Mouse (Mus musculus): ENCODE results near the gene Evi5l.

The Evi5l gene

DNA sequence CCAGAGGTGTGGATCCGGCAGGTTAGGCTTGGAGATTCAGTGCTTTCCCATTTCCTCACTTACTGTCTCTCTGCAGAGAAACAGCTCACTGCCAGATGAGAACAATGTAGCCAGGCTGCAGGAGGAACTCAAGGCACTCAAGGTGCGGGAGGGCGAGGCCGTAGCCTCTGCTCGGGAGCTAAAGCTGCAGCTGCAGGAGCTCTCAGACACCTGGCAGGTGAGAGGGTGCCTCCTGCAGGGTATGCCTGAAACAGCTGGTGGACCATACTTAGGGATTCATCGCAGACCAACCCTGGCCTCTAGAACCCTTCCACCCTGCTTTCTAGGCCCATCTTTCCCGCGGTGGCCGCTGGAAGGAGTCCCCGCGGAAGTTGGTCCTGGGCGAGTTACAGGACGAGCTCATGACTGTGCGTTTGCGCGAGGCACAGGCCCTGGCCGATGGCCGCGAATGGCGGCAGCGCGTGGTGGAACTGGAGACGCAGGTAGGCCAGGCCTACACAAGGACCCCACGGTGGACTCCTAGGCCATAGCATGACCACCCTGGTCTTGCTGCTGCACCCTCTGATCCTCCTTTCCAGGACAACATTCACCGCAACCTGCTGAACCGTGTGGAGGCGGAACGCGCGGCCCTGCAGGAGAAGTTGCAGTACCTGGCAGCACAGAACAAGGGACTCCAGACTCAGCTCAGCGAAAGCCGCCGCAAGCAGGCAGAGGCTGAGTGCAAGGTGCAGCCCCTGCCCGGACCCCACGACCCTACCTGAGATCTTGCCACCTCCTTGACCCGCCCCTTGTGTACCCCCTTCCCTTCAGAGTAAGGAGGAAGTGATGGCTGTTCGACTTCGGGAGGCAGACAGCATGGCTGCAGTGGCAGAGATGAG, 39.1 kb downstream of the Evi5l start:
- in situ Hi-C loops (cut with MboI, MseI), result no loop called here

DNA sequence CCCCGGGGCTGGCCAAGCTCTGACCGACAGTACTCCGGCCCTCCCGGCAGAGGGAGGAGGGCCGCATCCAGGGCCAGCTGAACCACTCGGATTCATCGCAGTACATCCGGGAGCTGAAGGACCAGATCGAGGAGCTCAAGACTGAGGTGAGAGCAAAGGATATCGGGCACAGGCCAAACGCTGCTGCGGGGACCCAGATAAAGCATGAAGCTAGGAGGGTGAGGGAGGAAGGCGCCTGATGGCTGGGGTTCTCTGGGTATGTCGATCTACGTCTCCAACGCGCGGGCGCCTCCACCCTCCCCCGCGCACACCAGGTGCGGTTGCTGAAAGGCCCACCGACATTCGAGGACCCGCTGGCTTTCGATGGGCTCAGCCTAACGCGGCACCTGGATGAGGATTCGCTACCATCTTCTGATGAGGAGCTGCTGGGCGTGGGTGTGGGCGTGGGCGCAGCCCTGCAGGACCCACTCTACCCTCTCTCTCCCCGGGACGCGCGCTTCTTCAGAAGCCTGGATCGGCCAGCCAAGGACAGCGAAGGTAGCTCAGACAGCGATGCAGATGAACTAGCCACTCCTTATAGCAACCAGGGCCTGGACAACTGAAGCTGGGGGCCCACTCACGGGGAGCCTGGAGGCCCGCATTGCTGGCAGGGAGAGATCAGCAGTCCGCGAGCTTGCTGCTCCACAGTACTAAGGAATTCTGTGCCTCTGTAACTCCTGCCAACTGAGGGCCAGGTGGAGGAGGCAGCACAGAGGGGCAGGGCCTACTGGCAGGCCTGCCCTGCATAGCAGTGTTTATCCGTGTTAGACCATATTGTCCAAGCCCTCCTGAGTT, 40.0 kb downstream of the Evi5l start:
- in situ Hi-C loops (cut with MboI, MseI), result no loop called here

DNA sequence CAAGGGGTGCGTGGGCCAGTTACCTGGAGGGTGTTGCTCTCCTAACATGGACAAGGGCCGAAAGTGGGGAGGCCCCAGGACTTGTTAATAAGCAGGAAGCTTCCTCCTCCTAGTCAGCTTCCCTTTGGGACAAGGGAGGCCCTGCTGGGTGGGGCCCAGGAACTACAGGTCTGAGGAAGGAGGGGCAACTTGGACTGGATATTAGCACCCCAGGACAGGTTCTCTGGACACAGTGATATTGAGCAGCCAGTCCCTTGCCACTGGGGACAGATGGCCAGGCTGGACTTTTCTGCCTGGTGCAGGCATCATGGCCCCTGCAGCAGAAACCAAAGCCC, 40.6 kb downstream of the Evi5l start:
- in situ Hi-C loops (cut with MboI, MseI), result no loop called here

DNA sequence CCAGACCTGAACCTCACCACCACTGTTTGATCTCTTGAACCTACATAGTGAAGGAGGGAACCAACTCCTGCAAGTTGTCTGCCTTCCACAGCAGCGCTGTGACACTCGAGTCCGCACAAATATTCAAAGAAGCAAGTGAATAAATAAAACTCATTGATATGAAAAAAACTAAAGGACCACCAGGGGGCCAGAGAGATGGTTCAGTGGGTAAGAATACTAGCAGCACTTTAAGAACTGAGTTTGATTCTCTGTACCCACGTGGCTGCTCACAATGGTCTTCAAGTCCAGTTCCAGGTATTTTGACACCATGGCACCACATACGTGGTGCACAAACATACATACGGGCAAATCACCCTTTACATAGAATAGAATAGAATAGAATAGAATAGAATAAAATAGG, 44.7 kb downstream of the Evi5l start:
- in situ Hi-C loops (cut with MboI, MseI), result no loop called here

DNA sequence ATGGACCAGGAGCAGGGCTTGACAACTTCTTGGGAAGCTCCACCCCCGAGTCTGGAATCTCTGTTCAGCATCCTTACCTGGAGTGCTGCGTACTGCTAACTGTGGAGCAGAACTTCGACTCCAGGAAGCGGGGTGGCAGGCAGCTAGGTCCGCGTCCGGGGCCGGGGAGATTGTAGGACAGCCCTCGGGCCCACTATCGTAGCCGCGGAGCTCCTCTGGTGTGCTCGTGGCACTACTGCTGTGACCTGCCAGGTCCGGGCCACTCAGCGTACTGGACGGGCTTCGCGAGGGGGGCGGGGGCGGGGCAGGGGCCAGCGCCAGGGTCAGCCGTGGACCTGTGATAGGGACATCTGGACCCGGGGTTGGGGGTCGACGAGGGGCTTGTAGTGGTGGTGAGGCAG, 46.4 kb downstream of the Evi5l start:
- in situ Hi-C loops (cut with MboI, MseI), result no loop called here

DNA sequence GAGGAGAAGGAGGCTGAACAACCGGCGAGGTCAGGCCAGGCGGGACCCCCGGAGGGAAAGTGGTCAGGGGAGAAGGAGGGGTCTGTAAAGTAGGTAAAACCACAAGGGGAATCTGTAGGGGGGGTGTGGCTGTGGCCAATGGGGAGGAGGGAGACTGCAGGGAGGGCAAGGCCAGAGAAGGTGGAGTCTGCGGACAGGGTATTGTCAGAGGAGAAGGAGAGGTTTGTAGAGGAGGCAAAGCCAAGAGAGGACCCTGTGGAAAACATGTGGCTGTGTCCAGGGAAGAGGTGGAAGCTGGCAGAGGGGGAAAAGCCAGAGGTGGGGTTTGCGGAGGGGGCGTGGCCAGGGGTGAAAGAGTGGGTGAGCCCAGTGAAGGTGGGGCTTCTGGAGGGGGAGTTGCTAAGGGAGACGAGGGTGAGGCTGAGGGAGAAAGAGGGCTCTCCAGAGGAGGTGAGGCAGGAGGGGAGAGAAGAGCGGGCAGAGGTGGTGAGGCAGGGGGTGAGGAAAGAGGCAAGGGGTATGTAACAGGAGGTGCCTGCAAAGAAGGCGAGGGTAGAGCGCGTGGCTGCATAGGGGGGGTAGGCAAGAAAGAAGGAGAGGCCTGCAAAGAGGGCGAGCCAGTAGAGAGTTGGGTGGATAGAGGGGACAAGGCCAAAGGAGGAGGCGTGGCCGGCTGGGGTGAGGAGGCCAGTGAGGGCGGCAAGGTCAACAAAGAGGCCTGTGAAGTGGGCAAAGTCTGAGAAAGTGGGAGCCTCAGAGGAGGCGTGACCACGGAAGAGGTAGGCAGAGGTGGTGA, 47.0 kb downstream of the Evi5l start:
- in situ Hi-C loops (cut with MboI, MseI), result no loop called here

DNA sequence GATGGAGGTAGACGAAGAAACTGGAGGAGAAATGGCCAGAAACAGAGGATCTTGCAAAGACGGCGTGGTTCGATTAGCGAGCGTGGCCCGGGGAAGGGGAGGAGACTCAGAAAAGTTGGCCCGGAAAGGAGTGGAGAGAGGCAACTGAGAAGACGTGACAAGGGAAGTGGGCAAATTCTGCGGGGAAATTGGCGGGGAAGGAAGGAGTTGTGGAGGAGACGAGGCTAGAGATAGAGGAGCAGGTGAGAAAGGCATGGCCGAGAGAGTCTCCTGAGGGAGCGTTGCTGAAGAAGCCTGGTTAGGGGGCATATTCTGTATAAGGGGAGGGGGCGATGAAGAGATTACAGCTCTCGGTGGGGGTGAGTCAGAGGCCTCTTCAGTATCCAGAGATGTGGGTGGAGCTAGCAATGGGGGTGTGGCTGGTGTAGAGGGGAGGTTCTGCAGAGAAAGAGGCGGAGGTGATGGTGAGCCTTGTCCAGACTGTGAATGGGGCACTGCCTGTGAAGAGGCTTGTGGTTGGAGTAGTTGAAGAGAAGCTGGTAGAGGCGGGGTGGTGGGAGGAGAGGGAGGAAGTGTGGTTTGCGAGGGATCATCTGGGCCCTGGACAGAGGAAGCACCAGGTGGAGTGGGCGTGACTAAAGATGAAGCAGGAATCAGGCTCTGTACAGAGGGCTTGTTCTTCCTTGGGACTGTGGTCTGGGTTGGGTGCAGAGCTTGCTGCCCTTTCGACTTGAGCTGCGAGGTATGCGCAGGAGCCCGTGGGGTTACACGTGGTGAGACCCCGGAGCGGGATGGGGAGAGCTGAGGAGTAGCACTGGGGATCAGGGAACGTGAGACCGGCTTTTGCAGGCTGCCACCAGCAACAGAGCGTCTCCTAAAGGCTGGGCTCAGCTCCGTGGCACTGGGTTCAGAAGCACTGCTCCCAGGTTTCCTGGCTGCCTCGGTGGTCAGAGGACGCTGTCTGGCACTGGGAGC, 47.9 kb downstream of the Evi5l start:
- in situ Hi-C loops (cut with MboI, MseI), result no loop called here

DNA sequence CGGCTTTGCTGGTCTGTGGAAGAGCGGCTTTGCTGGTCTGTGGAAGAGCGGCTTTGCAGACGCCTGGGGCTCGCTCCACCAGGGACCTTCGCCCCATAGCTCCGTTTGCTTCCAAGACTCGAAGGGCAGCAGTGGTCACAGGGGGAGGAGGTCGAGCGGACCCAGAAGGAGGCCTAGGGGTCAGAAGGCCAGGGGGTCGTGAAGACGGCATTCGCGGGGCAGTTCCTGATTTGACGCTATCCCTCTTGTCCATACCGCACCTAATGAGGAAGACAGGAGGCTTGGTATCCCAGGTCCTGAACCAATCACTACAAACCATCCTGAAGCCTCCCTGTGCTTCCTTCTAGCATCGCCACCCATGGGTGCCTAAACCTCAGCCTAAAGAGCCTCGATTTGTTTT, 49.9 kb downstream of the Evi5l start:
- in situ Hi-C loops (cut with MboI, MseI), result loop anchor here (5.0 kb wide), 1 partner anchor 49 kb away; the partner anchor contains the start of gene Evi5l

DNA sequence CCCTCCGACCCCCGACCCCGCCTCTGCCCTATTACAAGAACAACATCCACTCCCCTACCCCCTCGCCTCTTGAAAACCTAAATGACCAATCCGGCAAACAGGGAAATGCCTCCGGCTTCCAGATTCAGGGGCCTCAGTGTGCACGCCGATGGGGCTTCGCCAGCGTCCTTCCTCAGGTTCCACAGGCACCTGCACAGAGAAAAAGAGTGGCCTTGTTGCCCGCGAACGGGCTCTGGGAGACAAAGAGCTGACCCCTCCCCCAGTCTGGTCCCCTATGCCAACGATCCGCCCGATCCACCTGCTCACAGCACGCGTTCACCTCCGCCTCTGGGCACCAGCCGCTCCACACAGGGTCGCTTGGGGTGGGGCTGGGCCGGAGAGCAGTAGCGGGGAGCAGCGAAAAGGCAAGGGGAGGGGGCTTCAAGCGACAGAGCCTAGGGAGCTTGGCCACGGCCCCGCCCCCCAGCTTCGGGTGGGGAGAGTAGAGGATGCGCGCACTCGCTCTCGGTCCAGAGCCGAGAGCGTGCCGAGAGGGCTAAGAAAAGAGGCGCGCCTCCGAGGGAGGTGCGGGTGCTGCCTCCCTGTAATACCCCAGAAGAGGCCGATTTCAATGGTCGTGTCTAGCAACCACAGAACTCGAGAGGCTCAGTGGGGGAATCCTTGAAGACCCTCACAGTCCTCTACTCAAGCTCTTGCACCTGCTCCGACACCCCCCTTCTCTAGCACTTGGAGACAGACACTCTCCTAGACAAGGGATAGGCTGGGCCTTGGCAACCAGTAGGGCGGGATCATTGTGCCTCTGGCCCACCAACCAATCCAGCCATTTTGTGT, 50.6 kb downstream of the Evi5l start, which contains the start of gene Prr36:
TSS of gene Prr36 (minus strand) at position 669 of the 831 bp plus-strand sequence.
- in situ Hi-C loops (cut with MboI, MseI), result loop anchor here (5.0 kb wide), 1 partner anchor 50 kb away; the partner anchor contains the start of gene Evi5l

DNA sequence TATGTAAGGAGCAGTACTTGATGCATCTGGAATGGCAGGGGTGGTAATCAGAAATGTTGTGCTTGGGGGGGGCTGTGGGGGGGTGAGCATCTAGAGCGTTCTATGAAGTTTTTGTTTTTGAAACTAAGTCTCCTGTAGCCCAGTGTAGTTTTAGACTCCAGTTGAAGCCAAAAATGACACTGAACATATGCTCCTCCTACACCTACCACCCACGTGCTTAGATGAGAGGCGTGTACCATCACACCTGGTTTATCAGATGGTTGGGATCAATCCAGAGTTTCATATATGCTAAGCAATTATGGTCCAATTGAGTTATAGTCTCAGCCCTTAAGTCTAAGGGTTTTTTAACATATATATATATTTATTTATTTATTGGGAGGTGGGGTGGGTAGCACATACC, 53.2 kb downstream of the Evi5l start:
- in situ Hi-C loops (cut with MboI, MseI), result loop anchor here (5.0 to 10.0 kb wide), 2 partner anchors 52 to 595 kb away; partner anchors contain the start of genes Evi5l, Pcp2, Pet100 and Xab2

DNA sequence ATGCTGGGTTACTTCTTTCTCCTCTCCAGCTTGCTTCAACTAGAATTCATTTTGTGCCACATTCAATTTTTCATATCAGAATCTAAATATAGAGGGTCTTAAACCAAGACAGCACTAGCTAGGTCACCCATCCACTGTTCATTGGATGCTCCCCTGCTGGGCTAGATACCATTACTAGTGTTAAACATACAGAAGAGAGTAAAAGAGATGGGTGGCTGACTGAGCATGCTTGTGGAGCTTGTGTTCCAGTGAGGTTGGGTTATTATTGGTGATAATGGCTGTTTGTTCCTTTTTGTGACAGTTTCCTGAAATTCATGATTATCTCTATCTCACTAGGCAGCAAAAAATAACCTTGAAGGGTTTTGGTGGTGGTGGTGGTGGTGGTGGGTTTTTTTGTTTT, 55.7 kb downstream of the Evi5l start:
- in situ Hi-C loops (cut with MboI, MseI), result loop anchor here (10.0 kb wide), 1 partner anchor 597 kb away; the partner anchor contains the start of genes Pcp2, Pet100 and Xab2

DNA sequence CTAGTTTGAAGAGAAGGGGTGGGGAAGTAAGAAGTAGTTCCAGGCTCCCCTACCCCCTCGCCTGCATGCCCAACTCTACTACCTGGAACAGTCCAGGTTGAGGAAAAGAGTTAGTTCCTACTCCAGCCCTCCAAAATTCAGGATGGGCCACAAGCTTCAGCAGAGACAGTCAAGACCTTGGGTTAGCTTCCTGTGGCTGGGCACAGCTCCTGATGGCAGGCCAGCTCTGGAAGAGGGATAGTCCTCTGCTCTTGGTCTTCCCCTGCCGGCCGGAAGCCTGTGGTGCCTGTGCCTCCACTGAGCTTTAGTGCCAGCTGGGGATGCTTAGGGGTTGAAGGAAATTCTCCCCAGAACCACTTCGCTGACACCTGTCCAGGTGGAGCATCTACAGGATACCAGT, 60.0 kb downstream of the Evi5l start:
- in situ Hi-C loops (cut with MboI, MseI), result loop anchor here (10.0 kb wide), 1 partner anchor 602 kb away; the partner anchor contains the start of genes Pcp2, Pet100 and Xab2

DNA sequence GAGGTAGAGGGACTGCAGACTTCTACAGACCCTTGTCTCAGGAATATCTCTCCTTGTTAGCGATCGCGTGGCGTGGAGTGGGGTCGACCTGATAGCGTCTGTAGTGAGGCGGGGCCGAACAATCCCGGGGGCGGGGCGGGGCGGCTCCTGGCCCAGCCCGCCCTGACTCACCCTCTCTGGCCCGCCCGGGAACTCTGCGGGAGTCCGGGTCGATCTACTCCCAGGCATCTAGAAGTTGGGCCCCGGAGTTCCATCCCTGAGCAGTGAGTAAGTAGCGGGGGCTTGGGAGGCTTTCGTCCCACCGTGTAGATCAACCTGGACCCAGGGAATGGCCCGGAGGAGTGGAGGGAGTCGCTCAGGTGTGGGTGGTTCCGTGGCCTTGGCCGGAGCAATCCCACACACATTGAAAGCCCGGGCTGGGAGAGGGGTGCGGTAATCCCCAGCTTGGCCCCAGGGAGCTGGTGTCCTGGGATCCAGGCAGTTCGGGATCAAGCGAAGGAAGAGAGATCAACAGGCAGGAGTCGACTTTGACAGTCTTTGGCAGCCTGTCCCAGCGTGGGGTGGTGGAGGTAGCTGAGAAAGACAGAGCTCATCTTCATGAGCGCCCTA, 60.5 kb downstream of the Evi5l start, which contains the start of gene Lrrc8e:
TSS of gene Lrrc8e (plus strand) at position 89 of the 609 bp plus-strand sequence.
- in situ Hi-C loops (cut with MboI, MseI), result loop anchor here (10.0 kb wide), 1 partner anchor 602 kb away; the partner anchor contains the start of genes Pcp2, Pet100 and Xab2

DNA sequence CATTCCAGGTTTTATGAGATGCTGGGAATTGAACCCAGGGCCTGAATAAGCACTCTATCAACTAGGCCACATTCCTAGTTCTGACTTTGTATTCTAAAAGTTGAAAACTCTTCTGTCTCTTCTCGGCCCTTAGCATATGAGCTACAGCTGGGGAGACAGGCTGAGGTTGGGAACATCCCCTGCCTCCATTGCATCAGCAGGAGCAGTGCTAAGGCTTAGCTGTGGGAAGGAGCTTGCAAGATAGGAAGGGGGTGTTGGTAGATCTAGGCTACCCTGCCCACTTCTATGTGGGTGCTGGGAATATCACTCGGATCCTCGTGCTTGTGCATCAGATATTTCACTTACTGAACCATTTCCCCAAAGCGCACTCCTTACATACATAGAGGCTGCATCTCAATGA, 61.6 kb downstream of the Evi5l start:
- in situ Hi-C loops (cut with MboI, MseI), result loop anchor here (10.0 kb wide), 1 partner anchor 603 kb away; the partner anchor contains the start of genes Pcp2, Pet100 and Xab2

DNA sequence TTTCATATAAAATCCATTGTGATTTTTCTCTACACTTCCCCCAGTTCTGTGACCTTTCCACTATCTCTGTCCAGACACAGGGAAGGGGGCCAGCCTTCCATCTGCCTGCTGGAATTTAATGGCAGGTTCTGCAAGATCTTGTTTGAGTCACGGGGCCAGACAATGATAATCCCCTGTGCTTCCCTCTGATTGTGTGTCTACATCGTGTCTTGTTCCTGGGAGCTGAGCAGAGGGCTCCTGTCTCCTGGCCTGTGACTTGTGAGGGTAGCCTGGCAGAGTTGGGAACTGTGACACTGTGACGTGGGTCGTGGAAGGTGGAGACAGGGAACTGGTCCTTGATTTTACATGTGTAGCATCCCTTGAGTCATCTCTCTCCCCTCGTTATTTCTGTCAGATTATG, 63.4 kb downstream of the Evi5l start:
- in situ Hi-C loops (cut with MboI, MseI), result loop anchor here (10.0 kb wide), 1 partner anchor 605 kb away; the partner anchor contains the start of genes Pcp2, Pet100 and Xab2

DNA sequence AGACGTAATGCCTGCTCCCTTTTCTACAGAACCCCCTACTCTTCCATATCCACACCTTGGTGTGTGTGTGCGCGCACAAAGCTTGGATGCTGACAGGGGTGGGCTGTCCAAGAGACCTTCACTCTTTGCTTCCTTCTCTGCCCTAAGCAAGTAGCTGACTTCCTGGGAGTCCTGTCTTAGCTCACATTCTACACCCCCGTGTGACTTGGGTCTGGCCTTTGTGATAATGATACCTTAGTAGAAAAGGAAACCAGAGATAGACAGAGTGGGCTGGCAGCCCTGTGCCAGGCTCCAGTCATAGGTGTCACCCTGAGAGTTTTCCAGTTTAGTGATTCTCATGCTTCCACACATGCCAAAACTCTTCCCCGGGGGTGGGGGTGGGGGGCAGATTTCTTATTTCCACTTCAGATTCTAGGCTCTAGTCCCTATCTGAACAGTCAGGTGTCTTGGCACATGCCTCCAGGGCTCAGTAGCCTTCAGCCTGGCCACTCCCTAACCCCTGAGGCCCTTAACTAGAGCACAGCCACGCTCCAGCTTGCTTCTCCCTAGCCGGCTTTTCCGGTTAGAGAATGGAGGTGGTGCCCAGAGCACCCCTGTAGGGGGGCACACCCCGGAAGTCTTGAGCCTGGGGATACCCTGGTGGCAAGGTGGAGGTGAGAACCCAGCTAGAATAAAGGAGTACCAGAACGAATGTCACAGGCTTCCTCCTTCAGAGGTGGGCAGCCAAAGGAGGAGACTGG, 64.4 kb downstream of the Evi5l start:
- in situ Hi-C loops (cut with MboI, MseI), result no loop called here

DNA sequence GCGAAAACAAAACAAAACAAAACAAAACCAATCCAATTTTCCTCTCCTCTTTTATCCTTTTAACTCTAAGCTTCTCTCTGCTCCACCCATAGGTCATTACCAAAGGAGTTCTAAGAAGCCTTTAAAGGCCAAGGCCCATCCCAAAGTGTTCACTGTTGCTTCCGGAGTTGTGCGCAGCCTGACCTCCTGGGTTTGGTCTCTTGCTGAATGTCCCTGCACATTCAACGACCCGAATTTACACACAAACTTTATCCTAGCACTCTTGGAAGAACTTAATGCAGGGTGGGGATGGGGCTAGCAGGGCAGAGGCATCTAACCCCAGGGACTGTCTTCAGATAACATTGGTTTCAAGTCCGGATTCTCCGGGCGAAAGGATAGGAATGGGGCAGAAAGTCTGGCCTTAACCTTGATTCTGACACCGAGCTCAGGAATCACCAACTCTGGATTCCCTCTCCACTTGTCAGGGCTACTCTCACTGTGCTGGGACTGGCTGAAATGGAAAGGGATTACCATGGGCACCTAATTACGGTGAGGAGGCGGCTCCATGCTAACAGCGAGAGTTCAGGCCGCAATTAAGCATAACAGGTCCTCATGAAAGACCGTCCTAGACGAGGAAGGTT, 71.6 kb downstream of the Evi5l start:
- in situ Hi-C loops (cut with MboI, MseI), result no loop called here
